Mouse (Mus musculus) forebrain, embryonic 12.5 days (tissue): ENCODE data around the gene Etv6. TPM values are rescaled to one million over a fixed set of nuclear protein-coding genes. Genes with fewer than 3 reads are reported as not detected.

Experiments
- ATAC-seq: fragments of 200-750 bp; cut with Nextera tagmentation; 2 replicates; pipeline ENCODE4 v1.8.0; 2017; ENCODE audit warnings: moderate TSS enrichment; ENCODE audit not compliant: low FRiP score
- H3K27ac ChIP-seq: fragments of 300-500 bp; sonication (generic); 2 replicates; pipeline ENCODE4 v1.5.1; 2016; ENCODE audit warnings: mild to moderate bottlenecking
- H3K27me3 ChIP-seq: fragments of 300-500 bp; sonication (generic); 2 replicates; pipeline ENCODE4 v1.6.1; 2016; ENCODE audit warnings: mild to moderate bottlenecking
- H3K36me3 ChIP-seq: fragments of 300-500 bp; sonication (generic); replicated peaks from 2 replicates; pipeline ENCODE4 v1.6.1; 2016; ENCODE audit warnings: mild to moderate bottlenecking
- H3K4me1 ChIP-seq: fragments of 300-500 bp; sonication (generic); 2 replicates; pipeline ENCODE4 v1.6.1; 2016
- H3K4me2 ChIP-seq: fragments of 300-500 bp; sonication (generic); 2 replicates; pipeline ENCODE4 v1.6.1; 2016; ENCODE audit warnings: mild to moderate bottlenecking, moderate library complexity
- H3K4me3 ChIP-seq: fragments of 300-500 bp; sonication (generic); replicated peaks from 2 replicates; pipeline ENCODE4 v1.5.1; 2016; ENCODE audit warnings: mild to moderate bottlenecking
- H3K9ac ChIP-seq: fragments of 300-500 bp; sonication (generic); 2 replicates; pipeline ENCODE4 v1.6.1; 2016; ENCODE audit warnings: mild to moderate bottlenecking
- H3K9me3 ChIP-seq: fragments of 300-500 bp; sonication (generic); 2 replicates; pipeline ENCODE4 v1.6.1; 2016
- WGBS: fragments of 180-500 bp; shearing (Covaris S2); methylation state at CpG from one replicate; pipeline ENCODE4 v1.1.7; 2016; 5-methylcytosine and 5-hydroxymethylcytosine counted together
- polyA plus RNA-seq: library from polyadenylated mRNA; unstranded; fragments of >200 nt; fragmentation: Nextera tagmentation; extraction: Ambion mirVana; gene quantifications from 2 replicates; pipeline ENCODE4 v1.2.1, GENCODE M21; 2016

Gene Etv6
- polyA plus RNA-seq, 1 experiment from 2014 or later = 15.0 TPM

GRCm38 (mm10) chr6:134189575-134190132, 154.2 kb downstream of the Etv6 start:
- peak overlapping the region; percentile 38; the same call in 1 of the 2 replicates for H3K27ac ChIP-seq

DNA sequence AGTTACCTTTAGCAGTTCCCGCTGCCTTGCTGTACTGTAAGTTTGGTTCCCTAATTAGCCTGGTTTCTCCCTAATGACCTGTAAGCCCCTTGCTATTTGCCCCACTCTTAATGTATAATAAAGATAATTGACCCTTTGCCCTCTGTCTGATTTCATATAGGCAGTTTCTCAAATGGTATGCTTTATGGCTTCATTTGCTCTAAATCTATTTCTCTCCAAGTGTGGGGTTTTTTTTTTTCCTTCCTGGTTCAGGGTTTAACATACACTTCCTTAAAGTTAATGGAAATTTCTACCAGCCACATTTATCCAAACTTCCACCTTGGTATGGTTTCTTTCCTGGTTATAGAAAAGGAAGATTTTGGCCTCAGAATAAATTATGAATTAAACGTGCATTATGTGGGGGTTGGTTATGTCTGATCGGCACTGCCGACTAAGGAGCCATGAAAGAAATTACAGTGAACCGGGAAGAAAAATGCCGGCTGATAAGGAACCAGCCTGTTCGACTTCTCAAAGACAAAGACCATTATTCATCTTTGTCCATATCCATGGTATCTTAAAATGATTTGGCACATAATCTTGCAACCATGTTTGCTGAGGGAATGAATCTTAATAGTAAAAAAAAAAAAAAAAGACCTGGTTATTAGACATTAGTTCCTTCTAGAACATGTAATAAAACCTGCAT, 155.2 kb downstream of the Etv6 start:
- Histone ChIP-seq H3K9me3 (no peaks in the 10 kb centered on the region), H3K4me1 (peaks cover 29% of the 10 kb centered on the region), H3K4me3 (no peak overlapping the region), H3K36me3 (no peaks in the 10 kb centered on the region), H3K27ac (no peak overlapping the region), H3K4me2 (no peak overlapping the region), H3K9ac (no peak overlapping the region), H3K27me3 (no peaks in the 10 kb centered on the region)
- WGBS = 76% methylated on average over 7 of the region's 7 CpGs
- ATAC-seq = no peak

More at GRCm38 (mm10) chr6:134189575-134190132, 154.2 kb downstream of the Etv6 start:
- Histone ChIP-seq H3K9ac (no peak overlapping the region), H3K9me3 (no peaks in the 10 kb centered on the region), H3K27me3 (no peaks in the 10 kb centered on the region), H3K4me3 (no peak overlapping the region), H3K4me2 (no peak overlapping the region), H3K36me3 (no peaks in the 10 kb centered on the region), H3K4me1 (peaks cover 29% of the 10 kb centered on the region)
- WGBS = 47% methylated on average over 7 of the region's 7 CpGs
- ATAC-seq = peak; percentile 52; the same call in 1 of the 2 replicates

GRCm38 (mm10) chr6:134192710-134193109, 157.2 kb downstream of the Etv6 start:
- no peak overlapping the region for H3K9ac ChIP-seq
- H3K27me3 ChIP-seq = no peaks in the 10 kb centered on the region
- H3K4me2 ChIP-seq = no peak overlapping the region
- ATAC-seq = no peak
- no peak overlapping the region for H3K4me3 ChIP-seq
- H3K9me3 ChIP-seq = no peaks in the 10 kb centered on the region
- H3K27ac ChIP-seq = no peak overlapping the region
- no peaks in the 10 kb centered on the region for H3K36me3 ChIP-seq
- H3K4me1 ChIP-seq = peaks cover 29% of the 10 kb centered on the region

DNA sequence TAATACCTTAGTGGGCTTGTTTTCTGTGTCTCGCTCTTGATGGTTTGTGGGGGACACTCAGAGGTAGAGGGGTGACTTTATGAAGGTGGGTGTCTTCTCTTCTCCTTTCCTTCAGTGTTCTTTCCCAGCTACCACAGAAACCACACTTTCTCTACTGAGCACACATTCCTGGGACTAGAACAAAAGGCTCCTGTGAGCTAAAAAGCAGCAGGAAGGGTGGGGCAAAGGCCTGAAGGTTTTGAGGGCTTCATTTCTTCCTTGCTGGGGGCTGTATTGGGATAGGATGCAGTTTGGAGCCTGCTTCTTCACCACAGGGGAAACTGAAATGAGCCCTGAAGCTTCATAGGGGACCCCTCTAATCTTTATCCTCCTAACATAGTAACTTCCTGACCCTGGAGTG, 164.4 kb downstream of the Etv6 start:
- no peak for ATAC-seq
- 0 out of 2 replicates have a peak, but pooled peaks cover 3% of the 10 kb centered on the region for H3K4me1 ChIP-seq
- no peak overlapping the region for H3K9ac ChIP-seq
- 0 out of 2 replicates have a peak overlapping the region, but pooled peaks have one; percentile 5 for H3K27ac ChIP-seq
- no peaks in the 10 kb centered on the region for H3K36me3 ChIP-seq
- H3K4me2 ChIP-seq = no peak overlapping the region
- no peaks in the 10 kb centered on the region for H3K9me3 ChIP-seq
- WGBS = 78% methylated on average over 1 of the region's 1 CpGs
- H3K27me3 ChIP-seq = no peaks in the 10 kb centered on the region
- no peak overlapping the region for H3K4me3 ChIP-seq

GRCm38 (mm10) chr6:134200577-134200976, 165.1 kb downstream of the Etv6 start:
- H3K9me3 ChIP-seq = no peaks in the 10 kb centered on the region
- H3K4me2 ChIP-seq = no peak overlapping the region
- no peak overlapping the region for H3K9ac ChIP-seq
- H3K27me3 ChIP-seq = no peaks in the 10 kb centered on the region
- H3K4me3 ChIP-seq = no peak overlapping the region
- no peaks in the 10 kb centered on the region for H3K36me3 ChIP-seq
- ATAC-seq = no peak
- H3K27ac ChIP-seq = no peak overlapping the region
- 0 out of 2 replicates have a peak, but pooled peaks cover 3% of the 10 kb centered on the region for H3K4me1 ChIP-seq
- 85% methylated on average over 10 of the region's 10 CpGs for WGBS

GRCm38 (mm10) chr6:134202176-134202575, 166.7 kb downstream of the Etv6 start:
- Histone ChIP-seq H3K4me2 (no peak overlapping the region), H3K27ac (no peak overlapping the region), H3K9me3 (no peaks in the 10 kb centered on the region), H3K36me3 (no peaks in the 10 kb centered on the region), H3K4me1 (peaks cover 7% of the 10 kb centered on the region), H3K4me3 (no peak overlapping the region), H3K9ac (no peak overlapping the region), H3K27me3 (no peaks in the 10 kb centered on the region)
- ATAC-seq = no peak
- 94% methylated on average over 5 of the region's 5 CpGs for WGBS

DNA sequence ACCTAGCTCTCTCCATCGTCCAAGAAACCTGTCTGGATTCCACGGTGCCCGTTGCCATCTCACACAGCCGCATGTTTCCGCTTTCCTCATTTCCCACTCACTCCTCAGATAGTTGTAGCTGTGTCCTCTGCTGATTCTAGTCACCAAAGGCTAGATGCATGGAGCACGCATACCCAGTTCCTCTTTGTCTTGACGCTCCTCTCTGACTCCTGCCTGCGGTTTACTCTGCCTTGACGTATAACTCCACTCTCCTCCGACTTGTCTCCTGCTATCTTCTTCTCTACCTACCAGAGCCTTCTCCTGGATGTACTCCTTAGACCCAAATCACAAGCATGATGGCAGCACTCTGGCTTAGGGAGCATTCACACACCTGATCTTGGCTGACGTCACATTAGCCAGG, 169.7 kb downstream of the Etv6 start:
- no peaks in the 10 kb centered on the region for H3K27me3 ChIP-seq
- WGBS = 94% methylated on average over 11 of the region's 11 CpGs
- H3K4me2 ChIP-seq = no peak overlapping the region

GRCm38 (mm10) chr6:134205726-134206125, 170.2 kb downstream of the Etv6 start:
- Histone ChIP-seq H3K4me1 (peaks cover 25% of the 10 kb centered on the region), H3K9ac (no peak overlapping the region), H3K27me3 (no peaks in the 10 kb centered on the region), H3K4me2 (no peak overlapping the region), H3K4me3 (no peak overlapping the region), H3K27ac (no peak overlapping the region), H3K9me3 (no peaks in the 10 kb centered on the region), H3K36me3 (no peaks in the 10 kb centered on the region)
- ATAC-seq = no peak
- WGBS = 89% methylated on average over 5 of the region's 5 CpGs

More for the DNA sequence above, 169.7 kb downstream of the Etv6 start:
- no peak for ATAC-seq
- no peaks in the 10 kb centered on the region for H3K9me3 ChIP-seq
- no peak overlapping the region for H3K9ac ChIP-seq
- no peaks in the 10 kb centered on the region for H3K36me3 ChIP-seq
- peaks cover 28% of the 10 kb centered on the region for H3K4me1 ChIP-seq
- no peak overlapping the region for H3K27ac ChIP-seq
- H3K4me3 ChIP-seq = no peak overlapping the region

DNA sequence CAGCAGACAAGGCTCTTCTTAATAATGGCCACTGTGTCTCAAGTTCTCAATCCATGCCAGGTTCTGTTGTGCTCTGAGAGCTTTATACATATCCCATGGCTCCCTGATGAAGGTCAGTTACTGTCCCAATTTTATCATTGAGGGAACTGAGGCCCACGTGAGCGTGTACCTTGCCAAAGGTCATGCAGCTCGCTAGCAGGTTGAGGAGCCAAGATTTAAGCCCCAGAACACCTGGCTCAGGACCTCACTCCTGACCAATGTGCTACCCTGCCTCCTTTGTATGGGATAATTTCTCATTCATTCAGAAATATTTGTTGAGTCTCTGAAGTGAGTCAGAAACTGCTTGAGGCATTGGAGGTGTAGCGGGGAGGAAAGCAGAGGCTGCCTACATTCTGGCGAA, 170.8 kb downstream of the Etv6 start:
- no peak overlapping the region for H3K27ac ChIP-seq
- 86% methylated on average over 5 of the region's 5 CpGs for WGBS
- H3K36me3 ChIP-seq = no peaks in the 10 kb centered on the region
- peaks cover 25% of the 10 kb centered on the region for H3K4me1 ChIP-seq
- H3K9me3 ChIP-seq = no peaks in the 10 kb centered on the region
- no peak overlapping the region for H3K4me3 ChIP-seq
- H3K9ac ChIP-seq = no peak overlapping the region
- no peaks in the 10 kb centered on the region for H3K27me3 ChIP-seq
- H3K4me2 ChIP-seq = no peak overlapping the region
- ATAC-seq = no peak

DNA sequence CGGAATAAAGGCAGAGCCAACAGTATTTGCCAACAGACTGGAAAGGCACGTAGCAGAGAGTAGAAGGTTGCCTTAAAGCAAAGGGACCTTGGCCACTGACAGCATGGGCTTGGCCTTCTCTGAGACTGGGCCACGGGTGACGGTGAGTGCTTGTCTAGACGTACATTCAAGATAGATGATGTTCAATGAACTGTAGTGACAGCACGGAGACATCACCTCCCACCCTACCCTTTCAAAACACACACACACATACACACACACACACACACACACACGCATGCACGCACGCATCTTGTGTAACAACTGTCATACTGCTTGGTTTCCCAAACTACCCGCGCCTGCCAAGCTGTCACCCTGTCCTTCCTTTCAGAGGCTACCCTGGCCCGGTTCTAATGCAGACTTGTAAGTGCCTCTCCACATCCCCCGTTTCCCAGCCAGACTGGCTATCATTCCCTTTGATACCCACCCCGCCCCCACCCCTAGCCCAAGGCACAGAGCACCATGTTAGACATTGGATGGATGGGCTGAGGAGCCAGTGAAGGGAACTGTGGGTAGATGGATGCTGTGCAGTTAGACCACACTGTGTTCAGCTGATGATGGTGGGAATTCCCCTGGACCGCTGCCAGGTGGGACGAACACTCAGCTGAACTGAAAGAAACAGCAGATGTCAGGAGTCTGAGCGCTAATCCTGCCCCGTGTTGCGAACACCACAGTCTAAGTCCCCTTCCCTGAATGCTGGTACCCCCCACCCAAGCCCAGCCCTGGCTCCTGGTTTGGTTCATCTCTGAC, 172.1 kb downstream of the Etv6 start:
- peak; percentile 93 for ATAC-seq
- no peaks in the 10 kb centered on the region for H3K36me3 ChIP-seq
- no peak overlapping the region for H3K4me3 ChIP-seq
- no peaks in the 10 kb centered on the region for H3K27me3 ChIP-seq
- WGBS = 61% methylated on average over 19 of the region's 19 CpGs
- H3K4me1 ChIP-seq = peaks cover 25% of the 10 kb centered on the region
- H3K4me2 ChIP-seq = peak overlapping the region; percentile 33
- peak overlapping the region; percentile 81 for H3K27ac ChIP-seq
- H3K9me3 ChIP-seq = no peaks in the 10 kb centered on the region
- no peak overlapping the region for H3K9ac ChIP-seq

GRCm38 (mm10) chr6:134208180-134208952, 172.9 kb downstream of the Etv6 start:
- Histone ChIP-seq H3K27me3 (no peaks in the 10 kb centered on the region), H3K4me2 (peak overlapping the region; percentile 33), H3K27ac (peak overlapping the region; percentile 81), H3K9me3 (no peaks in the 10 kb centered on the region), H3K4me1 (peaks cover 25% of the 10 kb centered on the region), H3K36me3 (no peaks in the 10 kb centered on the region), H3K9ac (no peak overlapping the region), H3K4me3 (no peak overlapping the region)
- 48% methylated on average over 14 of the region's 14 CpGs for WGBS
- ATAC-seq = peak; percentile 62; the same call in 1 of the 2 replicates
